Mouse (Mus musculus) intestine, embryonic 14.5 days (tissue): Measurements from ENCODE around the gene Soga1. TPM values are rescaled to one million over a fixed set of nuclear protein-coding genes. Genes with fewer than 3 reads are reported as not detected.

Experiments
- ATAC-seq: fragments of 200-750 bp; cut with Nextera tagmentation; replicated peaks from 2 replicates; pipeline ENCODE4 v1.8.0; 2017; ENCODE audit warnings: low read depth, moderate number of reproducible peaks, moderate TSS enrichment, moderate library complexity; ENCODE audit not compliant: low FRiP score, low TSS enrichment
- DNase-seq: peaks from one replicate; pipeline ENCODE4 v3.0.0-alpha.2; 2018; ENCODE audit warnings: low spot score
- H3K27ac ChIP-seq: fragments of 300-500 bp; sonication (generic); 2 replicates; pipeline ENCODE4 v1.5.1; 2014; ENCODE audit warnings: low read depth, mild to moderate bottlenecking, control low read depth
- H3K27me3 ChIP-seq: fragments of 300-500 bp; sonication (generic); replicated peaks from 2 replicates; pipeline ENCODE4 v1.6.1; 2014; ENCODE audit warnings: low read length, control low read depth; ENCODE audit not compliant: control insufficient read depth, insufficient read depth
- H3K36me3 ChIP-seq: fragments of 300-500 bp; sonication (generic); 2 replicates; pipeline ENCODE4 v1.6.1; 2014; ENCODE audit warnings: low read length, control low read depth; ENCODE audit not compliant: control insufficient read depth, insufficient read depth
- H3K4me1 ChIP-seq: fragments of 300-500 bp; sonication (generic); replicated peaks from 2 replicates; pipeline ENCODE4 v1.6.1; 2014; ENCODE audit warnings: low read length, control low read depth, mixed read lengths; ENCODE audit not compliant: control insufficient read depth, insufficient read depth
- H3K4me2 ChIP-seq: fragments of 300-500 bp; sonication (generic); 2 replicates; pipeline ENCODE4 v1.6.1; 2014; ENCODE audit warnings: low read length
- H3K4me3 ChIP-seq: fragments of 300-500 bp; sonication (generic); 2 replicates; pipeline ENCODE4 v1.5.1; 2014; ENCODE audit warnings: low read depth, low read length, control low read depth, mixed read lengths
- H3K9ac ChIP-seq: fragments of 300-500 bp; sonication (generic); 2 replicates; pipeline ENCODE4 v1.6.1; 2014; ENCODE audit warnings: mild to moderate bottlenecking, low read length
- H3K9me3 ChIP-seq: fragments of 300-500 bp; sonication (generic); 2 replicates; pipeline ENCODE4 v1.6.1; 2016; ENCODE audit warnings: low read length, control low read depth; ENCODE audit not compliant: control insufficient read depth
- whole genome bisulfite sequencing: fragments of 180-500 bp; shearing (Covaris S2); extraction: QIAGEN DNeasy Blood & Tissue Kit; methylation state at CpG from one replicate; pipeline ENCODE4 v1.1.7; 2014; 5-methylcytosine and 5-hydroxymethylcytosine counted together
- polyA plus RNA-seq: library from polyadenylated mRNA; unstranded; fragments of >200 nt; fragmentation: Nextera tagmentation; extraction: Ambion mirVana; gene quantifications from 2 replicates; pipeline ENCODE4 v1.2.1, GENCODE M21; 2014

Gene Soga1
- polyA plus RNA-seq, 1 experiment from 2014 or later = 4.7 TPM

GRCm38 (mm10) chr2:157030804-157031203 is 48.2 kb downstream of the Soga1 start:
- Histone ChIP-seq H3K9me3 (peaks cover 8% of the 10 kb centered on the region; the same call in 1 of the 2 replicates), H3K36me3 (peaks cover 93% of the 10 kb centered on the region), H3K4me3 (no peak overlapping the region), H3K4me2 (no peak overlapping the region), H3K4me1 (no peaks in the 10 kb centered on the region), H3K9ac (no peak overlapping the region), H3K27ac (no peak overlapping the region), H3K27me3 (no peaks in the 10 kb centered on the region)
- 51% methylated on average over 9 of the region's 9 CpGs for WGBS
- ATAC-seq (peak; percentile 66; the same call in 1 of the 2 replicates), DNase-seq (peak; percentile 94)

DNA sequence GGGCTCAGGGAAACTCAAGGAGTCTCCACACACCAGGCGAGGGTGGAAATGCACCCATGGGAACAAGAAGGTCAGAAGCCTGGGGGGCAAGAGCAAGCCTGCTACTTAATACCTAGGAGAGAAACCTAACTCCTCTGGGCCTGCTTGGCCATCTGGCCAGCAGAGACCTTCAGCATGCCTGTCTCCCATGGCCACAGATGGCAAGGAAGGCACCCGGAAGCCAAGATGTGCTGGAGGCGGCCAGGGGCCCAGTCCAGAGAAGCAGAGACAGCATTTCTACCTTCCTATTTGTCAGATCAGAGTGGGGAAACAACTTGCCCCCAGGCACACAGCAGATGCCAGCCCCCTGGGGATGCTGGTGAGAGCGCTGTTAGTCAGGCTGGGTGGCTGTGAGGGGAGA is 50.8 kb downstream of the Soga1 start:
- 95% methylated on average over 4 of the region's 4 CpGs for WGBS
- Histone ChIP-seq H3K9ac (no peak overlapping the region), H3K27ac (no peak overlapping the region), H3K27me3 (no peaks in the 10 kb centered on the region), H3K4me1 (no peaks in the 10 kb centered on the region), H3K9me3 (peaks cover 16% of the 10 kb centered on the region; the same call in 1 of the 2 replicates), H3K4me3 (no peak overlapping the region), H3K4me2 (no peak overlapping the region), H3K36me3 (peaks cover 94% of the 10 kb centered on the region)
- DNase-seq (no peak), ATAC-seq (no peak)

DNA sequence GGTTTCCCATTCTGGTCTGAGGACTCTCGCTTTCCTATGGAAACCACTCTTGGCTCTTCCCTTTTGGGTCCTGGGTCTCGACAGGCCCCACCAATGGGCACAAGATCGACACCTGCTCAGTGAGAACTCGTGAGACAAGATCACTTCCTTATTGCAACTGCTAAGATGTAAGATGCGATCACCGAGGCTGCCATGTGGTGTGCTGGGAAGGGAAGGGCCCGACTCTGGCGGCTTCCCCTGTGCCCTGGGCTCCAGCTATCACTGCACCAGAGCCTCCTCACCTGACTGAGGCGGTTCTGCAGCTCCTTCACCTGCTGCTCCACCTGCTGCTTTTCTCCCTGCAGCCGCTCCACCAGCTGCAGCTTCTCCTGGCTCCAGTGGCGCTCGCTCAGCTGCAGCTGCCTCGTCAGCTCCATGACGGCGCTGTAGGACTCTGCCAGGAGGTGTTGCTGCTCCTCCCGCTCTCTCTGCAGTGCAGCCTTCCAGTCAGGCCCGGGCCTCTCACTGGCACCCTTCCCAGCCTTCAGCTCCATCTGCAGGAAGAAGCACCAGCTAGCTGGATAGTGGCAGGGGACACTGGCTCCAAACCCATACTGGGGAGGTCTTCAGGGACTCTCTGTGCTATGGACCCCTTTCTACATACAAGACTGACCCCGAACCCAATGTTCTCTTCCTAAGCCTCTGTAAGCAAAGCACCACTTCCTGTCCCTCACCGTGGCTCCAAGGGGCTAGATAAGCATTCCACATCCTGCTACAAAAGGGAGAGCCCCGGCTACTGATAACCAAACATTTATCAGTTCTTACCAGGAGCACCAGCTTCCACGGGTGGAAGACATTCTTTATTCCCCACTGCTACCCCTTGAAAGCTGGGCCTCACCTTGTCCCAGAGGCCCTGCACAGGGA is 51.7 kb downstream of the Soga1 start:
- 93% methylated on average over 21 of the region's 21 CpGs for WGBS
- Histone ChIP-seq H3K4me3 (no peak overlapping the region), H3K9ac (no peak overlapping the region), H3K27ac (no peak overlapping the region), H3K4me1 (no peaks in the 10 kb centered on the region), H3K9me3 (peaks cover 16% of the 10 kb centered on the region; the same call in 1 of the 2 replicates), H3K36me3 (peaks cover 94% of the 10 kb centered on the region), H3K4me2 (no peak overlapping the region), H3K27me3 (no peaks in the 10 kb centered on the region)
- no peak for DNase-seq
- no peak for ATAC-seq

- Histone ChIP-seq H3K9ac (no peak overlapping the region), H3K4me2 (no peak overlapping the region), H3K9me3 (peaks cover 8% of the 10 kb centered on the region; the same call in 1 of the 2 replicates), H3K36me3 (peaks cover 97% of the 10 kb centered on the region), H3K4me3 (no peak overlapping the region), H3K4me1 (no peaks in the 10 kb centered on the region), H3K27ac (no peak overlapping the region), H3K27me3 (no peaks in the 10 kb centered on the region)
- 93% methylated on average over 16 of the region's 16 CpGs for WGBS
- DNase-seq = no peak
- ATAC-seq = no peak
Observed at GRCm38 (mm10) chr2:157021156-157021555, 57.9 kb downstream of the Soga1 start.

DNA sequence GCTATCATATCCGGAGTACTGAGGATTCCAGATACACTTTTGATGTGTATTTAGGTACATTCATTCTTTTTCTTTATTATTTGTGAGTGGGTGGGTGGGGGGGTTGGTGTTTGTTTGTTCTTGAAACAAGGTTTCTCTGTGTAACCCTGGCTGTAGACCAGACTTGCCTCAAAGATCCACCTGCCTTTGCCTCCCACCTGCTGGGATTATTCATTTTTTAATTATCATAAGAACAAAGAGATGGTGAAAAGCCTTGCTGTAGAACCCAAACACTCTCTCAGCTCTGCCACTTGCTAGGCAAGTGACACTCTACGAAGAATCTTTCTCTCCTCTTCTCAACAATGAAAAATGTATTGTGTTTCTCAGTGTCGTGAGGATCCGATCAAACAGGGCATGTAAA is 59.8 kb downstream of the Soga1 start:
- peaks cover 99% of the 10 kb centered on the region for H3K36me3 ChIP-seq
- 96% methylated on average over 4 of the region's 4 CpGs for WGBS

DNA sequence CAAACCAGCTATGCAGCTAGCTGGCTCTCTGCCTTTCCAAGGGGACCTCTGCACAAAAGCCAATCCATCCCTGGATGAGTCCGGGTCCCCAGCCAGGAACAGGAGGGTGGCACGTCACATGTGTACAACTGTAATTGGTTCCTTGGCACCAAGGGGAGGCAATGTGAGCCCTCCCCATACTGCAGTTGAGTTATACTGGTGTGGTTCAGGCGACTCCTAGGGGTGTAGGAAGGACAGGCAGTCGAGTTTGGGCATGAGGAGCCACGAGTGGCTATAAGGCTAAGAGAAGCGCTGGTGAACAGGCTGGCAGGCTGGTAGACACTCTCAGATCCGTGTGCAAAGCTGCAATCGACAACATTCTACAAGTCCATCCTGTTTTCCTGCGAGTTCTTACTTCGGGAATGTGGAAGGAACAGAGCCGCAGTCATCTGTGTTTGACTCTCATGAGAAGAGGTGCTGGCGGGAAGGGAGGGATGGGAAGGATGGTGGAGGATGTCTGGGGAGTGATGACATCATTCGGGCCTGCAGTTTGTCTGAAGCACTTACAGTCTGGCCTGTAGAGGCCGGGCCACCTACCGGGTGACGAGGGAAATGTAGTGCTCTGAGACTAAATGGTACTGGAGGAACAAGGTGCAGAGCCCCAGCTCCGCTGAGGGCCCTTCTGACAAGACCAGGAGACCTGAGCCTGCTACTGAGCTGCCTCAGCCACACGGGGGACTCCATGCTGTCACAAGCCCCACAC is 62.4 kb downstream of the Soga1 start:
- no peak for DNase-seq
- Histone ChIP-seq H3K4me2 (no peak overlapping the region), H3K27ac (no peak overlapping the region), H3K27me3 (no peaks in the 10 kb centered on the region), H3K9me3 (no peaks in the 10 kb centered on the region), H3K4me1 (0 out of 2 replicates have a peak, but pooled peaks cover under 1% of the 10 kb centered on the region), H3K36me3 (peaks cover 77% of the 10 kb centered on the region), H3K4me3 (no peak overlapping the region), H3K9ac (no peak overlapping the region)
- 68% methylated on average over 18 of the region's 18 CpGs for WGBS
- 0 out of 2 replicates have a peak, but pooled peaks have one; percentile 21 for ATAC-seq

More for the DNA sequence above, 59.8 kb downstream of the Soga1 start:
- Histone ChIP-seq H3K27me3 (no peaks in the 10 kb centered on the region), H3K4me2 (no peak overlapping the region), H3K4me1 (no peaks in the 10 kb centered on the region), H3K4me3 (no peak overlapping the region), H3K27ac (no peak overlapping the region), H3K9ac (no peak overlapping the region), H3K9me3 (no peaks in the 10 kb centered on the region)
- DNase-seq (no peak), ATAC-seq (no peak)

DNA sequence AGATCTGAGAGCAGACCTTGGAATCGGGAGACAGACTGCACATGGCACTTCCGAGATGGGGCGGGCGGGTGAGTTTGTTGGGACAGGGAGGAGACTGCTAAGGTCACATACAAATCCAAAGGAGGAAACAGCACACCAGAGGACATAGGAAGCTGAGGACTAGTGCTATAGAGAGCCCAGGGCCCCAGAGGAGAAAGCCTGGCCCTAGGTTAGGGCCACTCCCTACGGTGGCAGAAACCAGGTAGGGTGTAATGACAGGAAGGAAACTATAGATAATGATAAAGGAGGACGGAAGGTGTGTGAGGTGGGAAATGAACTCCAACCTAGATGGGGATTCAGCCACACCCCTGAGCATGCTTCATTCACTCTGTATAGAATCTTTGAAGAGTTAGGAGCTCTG is 66.7 kb downstream of the Soga1 start:
- WGBS = 74% methylated on average over 6 of the region's 6 CpGs
- no peaks in the 10 kb centered on the region for H3K27me3 ChIP-seq
- no peak overlapping the region for H3K9ac ChIP-seq
- H3K27ac ChIP-seq = no peak overlapping the region
- peaks cover 35% of the 10 kb centered on the region for H3K36me3 ChIP-seq
- no peak overlapping the region for H3K4me3 ChIP-seq
- ATAC-seq = no peak; the same call in 1 of the 2 replicates
- DNase-seq = no peak
- peaks cover 10% of the 10 kb centered on the region for H3K4me1 ChIP-seq
- no peaks in the 10 kb centered on the region for H3K9me3 ChIP-seq
- no peak overlapping the region for H3K4me2 ChIP-seq

- H3K4me3 ChIP-seq = no peak overlapping the region
- no peaks in the 10 kb centered on the region for H3K9me3 ChIP-seq
- no peak for DNase-seq
- ATAC-seq = no peak
- H3K27me3 ChIP-seq = no peaks in the 10 kb centered on the region
- H3K36me3 ChIP-seq = peaks cover 19% of the 10 kb centered on the region
- H3K4me2 ChIP-seq = no peak overlapping the region
- no peak overlapping the region for H3K9ac ChIP-seq
- H3K27ac ChIP-seq = no peak overlapping the region
- H3K4me1 ChIP-seq = peaks cover 16% of the 10 kb centered on the region
- 34% methylated on average over 11 of the region's 11 CpGs for WGBS
Observed at GRCm38 (mm10) chr2:157010634-157011310, 68.3 kb downstream of the Soga1 start.
